Mouse (Mus musculus): ENCODE measurements around the gene Ttc7.
"Not testable (repeated sequence)": the region's sequence is repeated elsewhere in the genome, so short reads cannot be mapped to it uniquely, and the experiment has no call there.

Gene Ttc7

GRCm38 (mm10) chr17:87286481-87287143 is 3.9 kb downstream of the Ttc7 start:
- DNase-seq (ENCODE audit: low spot score in 2 of 2), result no peak

- no peak for DNase-seq (ENCODE audit: low spot score in 2 of 2)
Observed at GRCm38 (mm10) chr17:87287197-87287777, 4.6 kb downstream of the Ttc7 start.

DNA sequence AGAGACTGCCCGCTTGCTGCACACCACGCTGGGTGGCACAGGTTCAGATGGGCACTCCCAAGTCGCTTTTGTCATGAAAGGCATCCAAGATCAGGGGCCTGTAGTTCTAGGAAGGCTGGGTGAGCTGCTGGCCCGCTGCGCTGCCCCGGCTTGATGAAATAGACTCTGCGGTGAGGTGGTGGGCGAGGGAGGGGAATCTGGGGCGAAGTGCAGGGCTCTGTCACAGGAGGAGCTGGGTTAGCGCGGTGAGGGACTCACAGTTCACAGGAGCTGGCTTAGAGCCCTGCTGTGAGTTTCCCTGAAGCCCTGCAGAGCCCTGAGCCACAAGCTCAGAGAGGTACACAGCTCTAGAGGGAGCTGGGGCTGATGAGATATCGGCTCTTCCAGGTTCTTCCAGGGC is 5.4 kb downstream of the Ttc7 start:
- no peak for DNase-seq (ENCODE audit: low spot score in 2 of 2)

DNA sequence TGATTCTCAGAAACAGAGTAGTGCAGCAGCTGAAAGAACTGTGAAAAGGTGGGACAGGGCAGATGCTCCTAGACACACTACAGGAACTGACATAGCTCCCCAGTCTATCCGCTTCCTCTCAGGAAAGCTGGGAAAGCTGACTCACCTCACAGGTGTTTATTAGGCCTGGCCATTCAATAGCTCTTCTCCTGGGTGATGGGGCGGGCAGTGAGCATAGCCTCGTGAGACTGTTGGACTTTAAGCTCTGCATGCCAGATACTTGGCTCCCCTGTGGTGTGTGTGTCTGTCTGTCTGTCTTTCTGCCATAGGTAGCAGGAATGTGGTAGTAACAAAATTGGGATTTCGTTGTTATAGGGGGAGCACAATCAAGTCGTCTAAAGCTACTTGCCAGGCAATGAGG is 6.7 kb downstream of the Ttc7 start:
- DNase-seq (ENCODE audit: low spot score in 2 of 2), result no peak

GRCm38 (mm10) chr17:87291037-87291436 is 8.4 kb downstream of the Ttc7 start:
- DNase-seq (ENCODE audit: low spot score in 2 of 2), result no peak

DNA sequence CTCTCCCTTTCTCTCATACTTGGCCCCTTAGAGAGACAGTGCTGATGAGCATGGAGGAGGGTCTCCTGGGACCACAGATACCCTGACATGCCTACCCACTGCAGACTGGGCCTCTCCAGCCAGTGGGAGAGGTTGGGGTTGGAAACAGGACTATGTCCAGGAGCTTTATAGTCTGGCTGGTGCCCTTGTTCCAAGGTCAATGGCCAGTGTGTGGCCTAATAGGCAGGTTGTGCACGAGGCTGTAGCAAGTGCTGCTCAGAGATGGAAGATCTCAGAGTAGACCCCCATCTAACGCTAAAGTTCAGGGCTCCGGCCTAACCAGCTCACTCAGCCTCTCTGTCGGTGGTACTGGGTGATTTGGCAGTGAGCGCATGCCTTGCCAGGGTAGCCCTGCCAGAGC is 9.1 kb downstream of the Ttc7 start:
- no peak for DNase-seq (ENCODE audit: low spot score in 2 of 2)

GRCm38 (mm10) chr17:87293125-87293524 is 10.4 kb downstream of the Ttc7 start:
- DNase-seq (ENCODE audit: low spot score in 2 of 2), result no peak

DNA sequence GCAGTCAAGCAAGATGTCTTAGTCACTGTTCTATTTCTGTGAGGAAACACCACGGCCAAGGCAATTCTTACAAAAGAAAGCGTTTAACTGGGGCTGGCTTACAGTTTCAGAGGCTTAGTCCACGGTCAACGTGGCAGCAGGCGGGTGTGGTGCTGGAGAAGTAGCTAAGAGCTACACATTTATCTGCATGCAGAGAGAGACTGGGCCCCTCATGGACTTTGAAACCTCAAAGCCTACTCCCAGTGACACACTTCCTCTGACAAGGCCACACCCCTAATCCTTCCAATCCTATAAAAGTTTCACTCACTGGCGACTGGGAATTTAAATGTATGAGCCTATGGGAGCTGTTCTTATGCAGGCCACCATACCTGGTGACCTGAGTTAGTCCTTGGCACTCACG is 13.1 kb downstream of the Ttc7 start:
- DNase-seq (ENCODE audit: low spot score in 2 of 2), result no peak

DNA sequence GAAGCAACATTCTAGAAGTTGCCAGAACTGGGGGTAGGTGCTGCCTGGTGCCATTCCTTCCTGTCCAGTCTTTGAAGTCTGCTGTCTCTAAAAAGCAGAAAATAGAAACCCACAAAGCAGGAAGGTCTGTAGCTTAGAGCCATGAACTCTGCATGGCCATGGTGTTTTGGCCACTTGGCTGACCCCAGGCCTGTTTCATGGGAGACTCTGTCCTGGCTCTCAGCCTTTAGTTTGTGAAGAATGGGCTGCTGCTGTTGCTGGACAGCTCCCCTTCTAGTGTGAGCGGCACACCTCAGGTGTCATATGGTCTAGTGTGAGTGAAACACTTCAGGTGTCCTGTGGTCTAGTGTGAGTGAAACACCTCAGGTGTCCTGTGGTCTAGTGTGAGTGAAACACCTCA is 14.0 kb downstream of the Ttc7 start:
- DNase-seq (ENCODE audit: low spot score in 2 of 2), result not testable (repeated sequence)

GRCm38 (mm10) chr17:87298944-87299343 is 16.3 kb downstream of the Ttc7 start:
- no peak for DNase-seq (ENCODE audit: low spot score in 2 of 2)

GRCm38 (mm10) chr17:87300340-87300739 is 17.7 kb downstream of the Ttc7 start:
- no peak for DNase-seq (ENCODE audit: low spot score in 2 of 2)

DNA sequence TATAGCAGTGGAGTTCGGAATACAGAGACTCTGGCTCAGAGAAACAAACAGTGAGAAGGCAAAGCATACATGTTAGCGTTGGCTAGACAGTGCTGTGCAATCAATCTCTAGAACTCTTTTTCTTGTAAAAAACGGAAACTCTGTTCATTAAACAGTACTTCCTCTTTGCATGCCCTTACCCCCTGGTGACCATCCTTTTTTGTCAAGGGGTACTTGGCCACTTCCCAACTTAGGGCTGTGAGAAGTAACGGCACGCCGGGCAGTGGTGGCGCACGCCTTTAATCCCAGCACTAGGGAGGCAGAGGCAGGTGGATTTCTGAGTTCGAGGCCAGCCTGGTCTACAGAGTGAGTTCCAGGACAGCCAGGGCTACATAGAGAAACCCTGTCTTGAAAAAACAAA is 18.9 kb downstream of the Ttc7 start:
- not testable (repeated sequence) for DNase-seq (ENCODE audit: low spot score in 2 of 2)

- no peak for DNase-seq (ENCODE audit: low spot score in 2 of 2)
Observed at GRCm38 (mm10) chr17:87302014-87302794, 19.5 kb downstream of the Ttc7 start.

GRCm38 (mm10) chr17:87304151-87304894 is 21.6 kb downstream of the Ttc7 start:
- DNase-seq (ENCODE audit: low spot score in 2 of 2), result no peak

DNA sequence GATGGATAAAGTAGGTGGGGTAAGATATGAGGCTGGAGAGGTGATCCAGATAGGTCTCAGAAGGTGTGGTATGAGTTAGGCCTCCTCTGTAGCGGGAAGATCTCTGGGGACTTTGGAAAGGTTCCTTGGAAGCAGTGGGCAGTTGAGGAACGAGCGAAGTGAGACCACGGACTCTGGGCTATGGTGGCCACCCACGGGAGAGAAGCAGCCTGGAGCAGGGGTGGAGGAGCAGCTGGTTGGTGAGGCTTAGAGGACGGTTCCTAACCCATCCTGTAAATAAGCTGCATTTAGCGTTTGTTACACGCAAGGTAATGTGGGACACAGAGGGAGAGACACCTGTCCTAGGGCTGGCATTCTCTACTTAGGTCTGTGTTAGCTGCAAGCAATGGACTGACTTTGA is 22.4 kb downstream of the Ttc7 start:
- no peak for DNase-seq (ENCODE audit: low spot score in 2 of 2)

DNA sequence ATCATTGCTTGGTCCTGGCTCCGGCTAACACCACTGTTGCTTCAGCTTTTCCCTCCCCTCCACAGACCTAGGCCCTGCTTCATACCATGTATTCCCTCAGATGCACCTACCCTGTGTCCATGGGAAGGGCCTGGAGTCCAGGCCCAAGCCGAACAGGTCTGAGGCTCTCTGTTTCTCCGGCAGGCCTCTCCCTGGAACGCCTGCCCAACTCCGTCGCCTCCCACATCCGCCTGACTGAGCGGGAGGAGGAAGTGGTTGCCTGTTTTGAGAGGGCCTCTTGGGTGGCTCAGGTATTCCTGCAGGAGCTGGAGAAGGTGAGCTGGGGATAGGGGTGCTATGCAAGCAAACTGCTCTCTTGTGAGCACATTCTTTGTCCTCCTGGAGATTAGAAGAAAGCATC is 24.1 kb downstream of the Ttc7 start:
- no peak for DNase-seq (ENCODE audit: low spot score in 2 of 2)

DNA sequence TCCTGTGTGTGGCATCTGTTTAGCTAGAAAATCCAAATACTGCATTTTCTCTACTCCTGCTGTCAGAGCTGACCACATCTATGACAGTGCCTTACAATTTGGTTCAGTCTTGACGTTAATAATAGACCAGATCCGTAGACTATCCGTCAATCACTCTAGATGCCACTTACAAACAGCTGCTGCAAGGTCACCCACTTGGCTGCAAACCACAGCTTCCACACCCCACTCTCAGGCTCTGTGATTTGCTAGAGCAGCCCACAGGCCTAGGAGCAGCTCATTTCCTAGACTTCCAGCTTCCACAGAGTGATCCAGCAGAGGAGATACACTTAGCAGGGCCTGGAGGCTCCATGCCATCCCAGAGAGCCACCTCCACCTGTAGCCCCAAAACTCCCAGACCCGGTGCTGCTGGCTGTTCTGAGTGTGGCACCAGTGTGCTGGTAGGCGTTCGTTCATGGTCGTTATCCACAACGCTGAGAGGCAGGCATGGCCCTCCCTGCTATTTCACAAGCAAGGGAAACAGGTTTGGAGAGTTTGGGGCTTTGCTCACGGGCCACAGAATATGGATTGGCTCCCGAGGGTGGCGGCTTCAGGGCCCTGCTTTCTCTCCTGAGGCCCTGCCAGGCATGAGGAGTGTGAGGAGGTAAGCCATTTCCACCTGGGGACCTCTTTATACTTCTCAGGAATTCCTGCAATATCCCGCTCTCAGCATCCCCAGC is 26.5 kb downstream of the Ttc7 start:
- DNase-seq (ENCODE audit: low spot score in 2 of 2), result no peak

- DNase-seq (ENCODE audit: low spot score in 2 of 2), result no peak
Observed at GRCm38 (mm10) chr17:87310497-87310896, 27.8 kb downstream of the Ttc7 start.

- no peak for DNase-seq (ENCODE audit: low spot score in 2 of 2)
Observed at GRCm38 (mm10) chr17:87312351-87312750, 29.7 kb downstream of the Ttc7 start.

DNA sequence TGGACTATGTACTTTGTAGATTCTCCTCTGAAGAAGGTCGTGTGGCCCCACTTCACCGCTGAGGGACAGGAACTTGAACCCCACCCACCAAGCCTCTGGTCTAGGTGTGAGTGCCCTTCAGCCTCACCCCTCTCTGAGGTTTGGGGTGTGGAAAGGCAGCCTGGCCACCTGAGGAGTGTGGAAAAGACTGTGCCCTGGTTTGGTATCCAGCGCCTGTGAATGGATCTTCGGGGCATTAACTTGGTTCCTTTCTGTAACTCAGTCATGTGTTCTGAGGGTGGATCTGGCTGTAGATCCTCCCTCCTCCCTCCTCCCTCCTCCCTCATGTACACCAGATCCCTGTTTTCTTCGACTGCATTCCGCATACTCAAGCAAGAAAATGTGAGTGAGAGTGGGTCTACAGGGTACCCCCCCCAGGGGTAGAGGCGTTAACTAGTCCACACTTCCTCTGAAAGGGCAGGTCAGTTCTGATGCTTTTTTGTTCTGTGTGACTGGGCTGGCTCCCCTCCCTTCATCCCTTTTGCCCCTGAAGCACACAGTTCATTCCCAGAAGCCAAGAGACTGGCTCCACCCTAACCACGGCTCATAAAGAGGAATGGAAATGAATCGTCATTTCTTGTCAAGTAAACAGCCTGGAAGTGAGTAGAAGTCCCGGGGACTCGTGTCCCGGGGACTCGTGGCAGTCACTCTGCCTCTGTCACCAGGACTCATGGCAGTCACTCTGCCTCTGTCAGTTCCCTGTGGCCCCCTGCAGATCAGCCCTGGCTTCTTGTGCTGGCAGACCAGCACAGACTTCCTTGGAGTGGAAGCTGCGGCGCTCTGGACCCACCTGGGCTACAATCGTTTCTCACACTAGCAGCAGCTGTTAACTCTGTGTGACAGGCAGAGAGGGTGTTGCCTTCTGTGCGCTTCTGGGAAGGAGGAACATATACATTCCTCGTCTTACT is 30.5 kb downstream of the Ttc7 start:
- DNase-seq (ENCODE audit: low spot score in 2 of 2), result no peak

- DNase-seq (ENCODE audit: low spot score in 2 of 2), result no peak
Observed at GRCm38 (mm10) chr17:87314121-87314520, 31.4 kb downstream of the Ttc7 start.
